Mouse (Mus musculus) hindbrain, embryonic 11.5 days (tissue): Measurements from ENCODE around the gene Txk. TPM values are rescaled to one million over a fixed set of nuclear protein-coding genes. Genes with fewer than 3 reads are reported as not detected.

ENCODE experiments used
- ATAC-seq: fragments of 200-750 bp; cut with Nextera tagmentation; 2 replicates; pipeline ENCODE4 v1.8.0; 2017; ENCODE audit warnings: mild to moderate bottlenecking, moderate TSS enrichment, moderate library complexity; ENCODE audit not compliant: low FRiP score
- DNase-seq: peaks from one replicate; pipeline ENCODE4 v3.0.0-alpha.2; 2015; ENCODE audit warnings: low spot score
- H3K27ac ChIP-seq: fragments of 300-500 bp; sonication (generic); 2 replicates; pipeline ENCODE4 v1.5.1; 2014; ENCODE audit warnings: mild to moderate bottlenecking, low read depth, low read length
- H3K27me3 ChIP-seq: fragments of 300-500 bp; sonication (generic); 2 replicates; pipeline ENCODE4 v1.6.1; 2014; ENCODE audit warnings: mild to moderate bottlenecking, low read length, moderate library complexity, mixed read lengths; ENCODE audit not compliant: control insufficient read depth, insufficient read depth
- H3K36me3 ChIP-seq: fragments of 300-500 bp; sonication (generic); 2 replicates; pipeline ENCODE4 v1.6.1; 2014; ENCODE audit warnings: mild to moderate bottlenecking, low read length, moderate library complexity, mixed read lengths; ENCODE audit not compliant: control insufficient read depth, insufficient read depth
- H3K4me1 ChIP-seq: fragments of 300-500 bp; sonication (generic); replicated peaks from 2 replicates; pipeline ENCODE4 v1.6.1; 2014; ENCODE audit warnings: low read length, mixed read lengths; ENCODE audit not compliant: control insufficient read depth, insufficient read depth
- H3K4me2 ChIP-seq: fragments of 300-500 bp; sonication (generic); replicated peaks from 2 replicates; pipeline ENCODE4 v1.6.1; 2014; ENCODE audit warnings: mild to moderate bottlenecking, low read depth, low read length
- H3K4me3 ChIP-seq: fragments of 300-500 bp; sonication (generic); 2 replicates; pipeline ENCODE4 v1.5.1; 2014; ENCODE audit warnings: low read depth, low read length
- H3K9ac ChIP-seq: fragments of 300-500 bp; sonication (generic); 2 replicates; pipeline ENCODE4 v1.6.1; 2014; ENCODE audit warnings: low read depth, low read length
- H3K9me3 ChIP-seq: fragments of 300-500 bp; sonication (generic); 2 replicates; pipeline ENCODE4 v1.6.1; 2016; ENCODE audit warnings: low read length; ENCODE audit not compliant: control insufficient read depth
- WGBS: fragments of 180-500 bp; shearing (Covaris S2); extraction: QIAGEN DNeasy Blood & Tissue Kit; methylation state at CpG from one replicate; pipeline ENCODE4 v1.1.7; 2014; 5-methylcytosine and 5-hydroxymethylcytosine counted together
- polyA plus RNA-seq: library from polyadenylated mRNA; unstranded; fragments of >200 nt; fragmentation: Nextera tagmentation; extraction: Ambion mirVana; gene quantifications from 2 replicates; pipeline ENCODE4 v1.2.1, GENCODE M21; 2014

The Txk gene
- polyA plus RNA-seq, 1 experiment from 2014 or later = not detected

DNA sequence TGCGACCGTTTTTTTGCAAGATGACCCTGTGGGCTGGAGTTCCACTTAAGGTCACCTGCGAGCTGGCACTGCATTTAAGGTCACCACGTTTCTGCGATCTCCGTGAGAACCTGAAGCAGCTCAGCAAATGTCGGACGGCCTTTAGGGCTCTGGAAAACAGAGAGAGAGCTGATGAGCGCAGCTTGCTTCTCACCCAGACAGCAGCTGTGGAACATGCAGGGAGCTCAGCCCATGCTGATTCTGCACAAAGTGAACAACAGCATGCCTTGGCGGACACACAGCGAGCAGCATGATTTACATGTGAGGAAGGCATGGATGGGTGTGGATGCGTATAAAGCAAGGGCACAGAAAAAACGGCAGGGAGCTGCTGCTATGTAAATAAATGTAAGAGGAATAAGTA is 56.1 kb downstream of the Txk start:
- no peak overlapping the region for H3K4me3 ChIP-seq
- no peaks in the 10 kb centered on the region for H3K27me3 ChIP-seq
- H3K9ac ChIP-seq = no peak overlapping the region
- H3K4me1 ChIP-seq = no peaks in the 10 kb centered on the region
- WGBS = 73% methylated on average over 13 of the region's 13 CpGs
- no peak overlapping the region for H3K4me2 ChIP-seq
- no peaks in the 10 kb centered on the region for H3K36me3 ChIP-seq
- H3K27ac ChIP-seq = no peak overlapping the region
- DNase-seq = no peak
- no peaks in the 10 kb centered on the region for H3K9me3 ChIP-seq
- ATAC-seq = no peak

- Histone ChIP-seq H3K4me2 (no peak overlapping the region), H3K36me3 (no peaks in the 10 kb centered on the region), H3K27me3 (no peaks in the 10 kb centered on the region), H3K4me1 (no peaks in the 10 kb centered on the region), H3K4me3 (no peak overlapping the region), H3K27ac (no peak overlapping the region), H3K9ac (no peak overlapping the region), H3K9me3 (no peaks in the 10 kb centered on the region)
- no peak for DNase-seq
- no peak for ATAC-seq
- 84% methylated on average over 2 of the region's 2 CpGs for WGBS
These were observed 57.9 kb downstream of the Txk start for GRCm38 (mm10) chr5:72694684-72695083.

- no peaks in the 10 kb centered on the region for H3K27me3 ChIP-seq
- no peaks in the 10 kb centered on the region for H3K4me1 ChIP-seq
- no peak overlapping the region for H3K9ac ChIP-seq
- H3K27ac ChIP-seq = no peak overlapping the region
- 96% methylated on average over 5 of the region's 5 CpGs for WGBS
- H3K36me3 ChIP-seq = no peaks in the 10 kb centered on the region
- DNase-seq (no peak), ATAC-seq (no peak)
- no peak overlapping the region for H3K4me2 ChIP-seq
- H3K9me3 ChIP-seq = no peaks in the 10 kb centered on the region
- no peak overlapping the region for H3K4me3 ChIP-seq
These were observed 62.1 kb downstream of the Txk start for GRCm38 (mm10) chr5:72690516-72690915.

- WGBS = 90% methylated on average over 7 of the region's 7 CpGs
- H3K4me3 ChIP-seq = no peak overlapping the region
These were observed 63.0 kb downstream of the Txk start for GRCm38 (mm10) chr5:72689556-72689955.

GRCm38 (mm10) chr5:72681451-72681850 is 71.1 kb downstream of the Txk start:
- H3K4me1 ChIP-seq = no peaks in the 10 kb centered on the region
- no peaks in the 10 kb centered on the region for H3K36me3 ChIP-seq
- ATAC-seq (no peak), DNase-seq (no peak)
- H3K27ac ChIP-seq = no peak overlapping the region
- WGBS = 91% methylated on average over 6 of the region's 6 CpGs
- no peaks in the 10 kb centered on the region for H3K9me3 ChIP-seq
- no peak overlapping the region for H3K4me2 ChIP-seq
- H3K27me3 ChIP-seq = no peaks in the 10 kb centered on the region
- no peak overlapping the region for H3K9ac ChIP-seq
- no peak overlapping the region for H3K4me3 ChIP-seq

More at GRCm38 (mm10) chr5:72689556-72689955, 63.0 kb downstream of the Txk start:
- Histone ChIP-seq H3K9ac (no peak overlapping the region), H3K4me1 (no peaks in the 10 kb centered on the region), H3K9me3 (no peaks in the 10 kb centered on the region), H3K4me2 (no peak overlapping the region), H3K27me3 (no peaks in the 10 kb centered on the region), H3K27ac (no peak overlapping the region), H3K36me3 (no peaks in the 10 kb centered on the region)
- DNase-seq (no peak), ATAC-seq (no peak)

GRCm38 (mm10) chr5:72674994-72675542 is 77.5 kb downstream of the Txk start:
- WGBS = 93% methylated on average over 9 of the region's 9 CpGs
- no peak overlapping the region for H3K27ac ChIP-seq

GRCm38 (mm10) chr5:72671017-72671699 is 81.4 kb downstream of the Txk start:
- 59% methylated on average over 8 of the region's 8 CpGs for WGBS
- no peak overlapping the region for H3K27ac ChIP-seq
- no peaks in the 10 kb centered on the region for H3K36me3 ChIP-seq
- no peaks in the 10 kb centered on the region for H3K27me3 ChIP-seq
- H3K4me2 ChIP-seq = no peak overlapping the region
- H3K9me3 ChIP-seq = no peaks in the 10 kb centered on the region
- DNase-seq = no peak
- H3K9ac ChIP-seq = no peak overlapping the region
- no peaks in the 10 kb centered on the region for H3K4me1 ChIP-seq
- no peak for ATAC-seq
- H3K4me3 ChIP-seq = no peak overlapping the region

More at GRCm38 (mm10) chr5:72674994-72675542, 77.5 kb downstream of the Txk start:
- Histone ChIP-seq H3K9ac (no peak overlapping the region), H3K27me3 (no peaks in the 10 kb centered on the region), H3K9me3 (no peaks in the 10 kb centered on the region), H3K4me3 (no peak overlapping the region), H3K36me3 (no peaks in the 10 kb centered on the region), H3K4me1 (no peaks in the 10 kb centered on the region), H3K4me2 (no peak overlapping the region)
- DNase-seq (no peak), ATAC-seq (no peak)

- Histone ChIP-seq H3K36me3 (no peaks in the 10 kb centered on the region), H3K27ac (no peak overlapping the region), H3K9ac (no peak overlapping the region), H3K4me2 (no peak overlapping the region), H3K4me3 (no peak overlapping the region), H3K4me1 (no peaks in the 10 kb centered on the region), H3K27me3 (no peaks in the 10 kb centered on the region), H3K9me3 (no peaks in the 10 kb centered on the region)
- 95% methylated on average over 9 of the region's 9 CpGs for WGBS
- ATAC-seq = no peak
- DNase-seq = no peak
These were observed 84.2 kb downstream of the Txk start for GRCm38 (mm10) chr5:72668351-72668750.

DNA sequence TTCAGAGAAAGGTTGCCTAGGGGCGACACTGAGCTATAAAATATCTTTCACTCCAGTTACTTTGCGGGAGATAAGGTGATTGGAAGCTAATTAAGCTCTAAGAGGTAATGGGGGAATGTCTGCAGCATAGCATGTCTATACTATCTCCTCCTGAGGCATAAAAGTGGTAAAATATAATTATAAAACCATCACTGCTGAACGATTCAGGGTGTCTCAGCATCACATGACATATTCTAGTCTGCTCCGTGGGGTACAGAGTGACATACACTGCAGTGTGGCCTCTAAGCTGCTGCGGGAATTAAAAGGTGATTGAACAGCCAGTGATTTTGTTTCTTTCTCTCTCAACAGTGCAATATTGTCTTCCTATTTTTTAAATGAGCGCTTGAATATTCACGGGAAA is 86.1 kb downstream of the Txk start:
- WGBS = 85% methylated on average over 7 of the region's 7 CpGs
- Histone ChIP-seq H3K36me3 (no peaks in the 10 kb centered on the region), H3K27ac (no peak overlapping the region), H3K4me2 (no peak overlapping the region), H3K27me3 (no peaks in the 10 kb centered on the region), H3K9ac (no peak overlapping the region), H3K9me3 (no peaks in the 10 kb centered on the region), H3K4me1 (no peaks in the 10 kb centered on the region), H3K4me3 (no peak overlapping the region)
- no peak for ATAC-seq
- DNase-seq = no peak
